In the genomic region with DNA sequence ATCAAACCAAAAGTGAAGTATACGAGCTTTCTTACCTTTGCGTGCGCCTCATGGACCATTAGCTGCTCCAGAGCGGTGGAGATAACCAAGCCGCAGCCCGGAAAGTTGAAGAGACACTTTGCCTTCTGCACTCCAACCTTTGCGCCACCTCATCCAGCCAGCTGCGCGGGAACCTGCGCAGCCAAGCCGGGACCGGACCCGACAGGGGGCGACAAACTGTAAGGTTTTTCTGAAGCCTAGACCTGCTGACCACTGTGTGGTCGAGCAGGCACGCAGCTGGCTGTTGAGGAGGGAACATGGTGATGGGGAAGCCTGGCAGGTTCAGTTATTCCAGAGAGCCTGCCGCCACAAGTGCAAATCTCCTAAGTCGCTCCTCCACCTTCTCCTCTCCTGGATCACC, we compare ENCODE assay signal across 9 mouse cellular contexts. TPM values are rescaled to one million over a fixed set of nuclear protein-coding genes. Genes with fewer than 3 reads are reported as not detected.
A peak's percentile ranks its signal among the peaks of the same experiment; 100 is the strongest.
DNase-seq lines count a peak whose midpoint lies in the region; ATAC-seq and TF ChIP-seq lines count a peak whose summit lies in the region.
"Had no signal": no experiment of that assay in that cellular context is flagged by ENCODE, and none has a peak within 500 bp of the region (broad histone marks: within the 10 kb centered on the region; RNA-seq: fewer than 3 reads in every experiment).

No protein-coding gene starts in this region.

- H3K27me3 ChIP-seq in heart, embryonic 10.5 days (ENCODE audit: insufficient read depth, poor library complexity, severe bottlenecking), result peaks cover 98% of the 10 kb centered on the region
- H3K27me3 ChIP-seq in heart, postnatal 0 days (ENCODE audit: control insufficient read depth, insufficient read depth, low read length), result peaks cover 98% of the 10 kb centered on the region
- H3K27me3 ChIP-seq in liver, adult 2 months (ENCODE audit: control insufficient read depth, insufficient read depth, low read length), result peaks cover 24% of the 10 kb centered on the region
- peaks cover 86% of the 10 kb centered on the region for H3K27me3 ChIP-seq in stomach, embryonic 14.5 days (ENCODE audit: control insufficient read depth, insufficient read depth, low read length)

- H3K4me3 ChIP-seq in heart, embryonic 10.5 days, result 0 out of 2 replicates have a peak overlapping the region, but pooled peaks have one; percentile 39
- H3K4me3 ChIP-seq in heart, postnatal 0 days (ENCODE audit: low read depth, low read length), result peak overlapping the region; percentile 6; the same call in 1 of the 2 replicates
- no peak overlapping the region for H3K4me3 ChIP-seq in liver, adult 2 months (ENCODE audit: insufficient read depth, low read depth, low read length)
- H3K4me3 ChIP-seq in stomach, embryonic 14.5 days (ENCODE audit: low read depth, low read length), result no peak overlapping the region

- peaks cover 20% of the 10 kb centered on the region for H3K4me1 ChIP-seq in heart, embryonic 10.5 days
- no peaks in the 10 kb centered on the region for H3K4me1 ChIP-seq in heart, postnatal 0 days (ENCODE audit: control insufficient read depth, insufficient read depth)
- H3K4me1 ChIP-seq in liver, adult 2 months (ENCODE audit: control insufficient read depth, insufficient read depth, low read length), result no peaks in the 10 kb centered on the region
- H3K4me1 ChIP-seq in stomach, embryonic 14.5 days (ENCODE audit: control insufficient read depth, insufficient read depth, low read length), result peaks cover 3% of the 10 kb centered on the region; the same call in 1 of the 2 replicates

- TF ChIP-seq POLR2A in brain, embryonic 14.5 days (IDR thresholded peaks at IDR 0.05; ENCODE audit: borderline replicate concordance, extremely low read depth, insufficient read depth, insufficient read length, poor library complexity, severe bottlenecking), result no peak
- TF ChIP-seq POLR2A in liver, adult 2 months (IDR thresholded peaks at IDR 0.05; ENCODE audit: extremely low read depth, insufficient read depth, low read length), result no peak

- peak; percentile 82 for DNase-seq in heart, embryonic 10.5 days (ENCODE audit: low spot score)
- DNase-seq in heart, postnatal 25 days (ENCODE audit: low spot score), result no peak
- DNase-seq in brain, embryonic 14.5 days (ENCODE audit: low read depth), result peak; percentile 56
- no peak for DNase-seq in heart, postnatal 0 days (ENCODE audit: low spot score)
- DNase-seq in liver, adult 2 months (ENCODE audit: extremely low read depth, low read depth, low spot score), result no peak
- no peak for DNase-seq in natural killer cell, adult 2 months (ENCODE audit: low spot score in 2 of 2)
- no peak for DNase-seq in cerebellum, adult 11 months

- no peaks in the 10 kb centered on the region for H3K9me3 ChIP-seq in heart, embryonic 10.5 days
- H3K9me3 ChIP-seq in heart, postnatal 0 days (replicated peaks; ENCODE audit: control insufficient read depth, low read length), result no peaks in the 10 kb centered on the region
- no peaks in the 10 kb centered on the region for H3K9me3 ChIP-seq in stomach, embryonic 14.5 days (ENCODE audit: control insufficient read depth, low read depth, low read length)

- no peaks in the 10 kb centered on the region for H3K36me3 ChIP-seq in heart, embryonic 10.5 days
- H3K36me3 ChIP-seq in heart, postnatal 0 days (replicated peaks; ENCODE audit: control insufficient read depth, insufficient read depth, low read length), result no peaks in the 10 kb centered on the region
- no peaks in the 10 kb centered on the region for H3K36me3 ChIP-seq in liver, adult 2 months (ENCODE audit: control insufficient read depth, insufficient read depth, low read length)
- no peaks in the 10 kb centered on the region for H3K36me3 ChIP-seq in stomach, embryonic 14.5 days (ENCODE audit: control insufficient read depth, insufficient read depth, low read length)

- H3K79me2 ChIP-seq in liver, adult 2 months (ENCODE audit: control insufficient read depth, insufficient read depth, low read length), result no peaks in the 10 kb centered on the region

- H3K27ac ChIP-seq in heart, embryonic 10.5 days, result no peak overlapping the region
- H3K27ac ChIP-seq in heart, postnatal 0 days (ENCODE audit: low read depth), result no peak overlapping the region
- H3K27ac ChIP-seq in liver, adult 2 months (replicated peaks; ENCODE audit: insufficient read depth, low read depth, low read length), result no peak overlapping the region
- no peak overlapping the region for H3K27ac ChIP-seq in stomach, embryonic 14.5 days (ENCODE audit: low read length)

- peak; percentile 55 for TF ChIP-seq CTCF in brain, embryonic 14.5 days (IDR thresholded peaks at IDR 0.05; ENCODE audit: borderline replicate concordance, extremely low read depth, insufficient read depth, insufficient read length)
- peak; percentile 39 for TF ChIP-seq CTCF in heart, postnatal 0 days (IDR thresholded peaks at IDR 0.05; ENCODE audit: low read depth)
- peak; percentile 24; the same call in 1 of the 2 replicates for TF ChIP-seq CTCF in liver, adult 2 months (IDR thresholded peaks at IDR 0.05; ENCODE audit: low read depth, low read length)

- H3K9ac ChIP-seq in heart, postnatal 0 days (replicated peaks; ENCODE audit: low read depth, low read length), result no peak overlapping the region
- H3K9ac ChIP-seq in liver, adult 2 months (ENCODE audit: low read depth, low read length), result no peak overlapping the region
- no peak overlapping the region for H3K9ac ChIP-seq in stomach, embryonic 14.5 days (replicated peaks; ENCODE audit: low read depth, low read length)

- WGBS in heart, embryonic 10.5 days, result under 1% methylated on average over 18 of the region's 18 CpGs
- under 1% methylated on average over 18 of the region's 18 CpGs for WGBS in heart, postnatal 0 days
- WGBS in liver, adult 2 months, result 3% methylated on average over 18 of the region's 18 CpGs
- WGBS in stomach, embryonic 14.5 days, result 1% methylated on average over 18 of the region's 18 CpGs

- no peak overlapping the region for H3K4me2 ChIP-seq in heart, postnatal 0 days (ENCODE audit: low read depth, low read length)
- H3K4me2 ChIP-seq in stomach, embryonic 14.5 days (replicated peaks; ENCODE audit: low read depth, low read length), result no peak overlapping the region

- peak; percentile 45; the same call in 1 of the 2 replicates for ATAC-seq in heart, postnatal 0 days (ENCODE audit: insufficient read depth, low read depth)
- peak; percentile 60; the same call in 1 of the 2 replicates for ATAC-seq in stomach, embryonic 14.5 days (ENCODE audit: insufficient number of reproducible peaks, insufficient read depth, low FRiP score, low read depth)
- ATAC-seq: Patski had no signal

- intact Hi-C loops in heart, postnatal 25 days (cut with DNase I), result loop anchor here (5.0 to 10.0 kb wide), 2 partner anchors 275 to 672 kb away; a partner anchor contains a TSS

- no peak for TF ChIP-seq EP300 in heart, postnatal 0 days (IDR thresholded peaks at IDR 0.05; ENCODE audit: low read depth)

RNA-seq across cellular contexts. Expression of a gene that starts 0.6 kb away (rescaled TPM):
- 0.54 and 1.7 TPM in 2 replicates for polyA plus RNA-seq in heart, embryonic 10.5 days (2016; fragmentation: Nextera tagmentation; extraction: Ambion mirVana)
- total RNA-seq in heart, postnatal 25 days (2021), result not detected
- polyA plus RNA-seq in brain, embryonic 14.5 days (2012; rRNA removed), result 0.55 and 0.85 TPM in 2 replicates
- 0.04 TPM in 1 of 2 replicates, not detected in the other for total RNA-seq in heart, postnatal 0 days (2014; rRNA removed; ENCODE audit: low replicate concordance)
- polyA plus RNA-seq in heart, postnatal 0 days (2015; fragmentation: Nextera tagmentation; extraction: Ambion mirVana), result not detected in 2 replicates
- not detected in 2 replicates for total RNA-seq in liver, adult 2 months (2014; rRNA removed)
- polyA plus RNA-seq in liver, adult 2 months (2012; rRNA removed), result not detected in 2 replicates
- not detected in 2 replicates for polyA plus RNA-seq in stomach, embryonic 14.5 days (2014; fragmentation: Nextera tagmentation; extraction: Ambion mirVana)
- polyA plus RNA-seq: Patski had no signal

Comparison
In these comparisons a context has a peak if more than half of its experiments do, and no peak if none do; other contexts are left out.
1. DNase-seq: peak in heart, embryonic 10.5 days (single experiment) and brain, embryonic 14.5 days (single experiment); none in heart, postnatal 25 days (single experiment), heart, postnatal 0 days (single experiment), liver, adult 2 months (single experiment), natural killer cell, adult 2 months (0 of 2) and cerebellum, adult 11 months (single experiment).
2. H3K4me3 ChIP-seq: peak in heart, embryonic 10.5 days (single experiment) and heart, postnatal 0 days (single experiment); none in liver, adult 2 months (single experiment) and stomach, embryonic 14.5 days (single experiment).
3. Peak in every context shown above with its lines, with median percentiles within 50 percentile points of each other: CTCF ChIP-seq.